21 mouse cellular contexts compared by ENCODE assay signal in the genomic region with DNA sequence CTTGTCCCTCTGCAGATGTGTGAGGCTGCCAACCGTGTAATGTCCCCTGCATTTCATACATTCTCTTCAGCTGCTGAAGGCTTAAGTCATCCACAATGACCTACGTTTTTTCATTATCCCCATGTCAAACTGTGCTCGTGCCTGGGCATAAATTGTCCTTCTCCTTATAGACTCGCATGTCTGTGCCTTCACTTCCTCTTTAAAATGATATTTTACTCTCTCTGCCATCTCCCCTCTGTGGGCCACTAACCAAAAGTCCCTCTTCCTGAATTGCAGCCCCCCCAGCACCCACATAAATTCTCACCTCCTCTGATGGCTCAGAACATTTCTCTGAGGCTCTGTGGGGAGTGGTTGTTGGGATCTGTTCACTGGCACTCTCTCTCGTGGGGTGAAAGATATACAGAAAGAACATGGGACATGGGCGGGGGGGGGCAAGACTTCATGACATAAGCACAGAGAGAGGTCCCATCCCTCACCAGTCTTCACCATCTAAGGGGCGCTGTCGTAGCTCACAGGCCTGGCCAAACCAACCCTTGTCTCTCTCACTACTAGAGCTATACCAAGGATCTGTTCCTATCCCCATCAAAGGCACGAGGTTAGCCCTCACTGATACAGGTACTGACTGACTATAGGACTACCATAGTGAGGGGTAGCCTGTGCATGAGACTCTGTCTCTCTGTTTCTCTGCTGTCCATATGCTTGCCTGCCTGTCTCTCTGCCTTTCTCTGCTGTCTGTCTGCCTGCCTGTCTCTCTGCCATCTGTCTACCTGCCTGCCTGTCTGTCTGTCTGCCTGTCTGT. TPM values are rescaled to one million over a fixed set of nuclear protein-coding genes. Genes with fewer than 3 reads are reported as not detected.
DNase-seq lines count a peak whose midpoint lies in the region; ATAC-seq lines count a peak whose summit lies in the region.
"Had no signal": no experiment of that assay in that cellular context is flagged by ENCODE, and none has a peak within 500 bp of the region (broad histone marks: within the 10 kb centered on the region; RNA-seq: fewer than 3 reads in every experiment).

No protein-coding gene starts in this region.

- no peak for ATAC-seq in neural tube, embryonic 11.5 days (ENCODE audit: insufficient read depth, low FRiP score, low TSS enrichment)
- no peak; the same call in 1 of the 2 replicates for ATAC-seq in hindbrain, embryonic 15.5 days (ENCODE audit: low FRiP score, low read depth)
- ATAC-seq in midbrain, embryonic 14.5 days (ENCODE audit: low FRiP score, low TSS enrichment): no peak

- no peak overlapping the region for H3K4me3 ChIP-seq in neural tube, embryonic 11.5 days (ENCODE audit: low read depth, low read length)
- H3K4me3 ChIP-seq in hindbrain, embryonic 15.5 days: no peak overlapping the region
- no peak overlapping the region for H3K4me3 ChIP-seq in midbrain, embryonic 14.5 days (replicated peaks; ENCODE audit: low read depth, low read length)
- H3K4me3 ChIP-seq: embryonic facial prominence, embryonic 15.5 days; heart, embryonic 12.5 days; limb, embryonic 12.5 days had no signal

- DNase-seq in neural tube, embryonic 11.5 days (ENCODE audit: low spot score): no peak
- no peak for DNase-seq in neural tube, embryonic 10.5 days (ENCODE audit: extremely low spot score, low spot score)
- DNase-seq in midbrain, embryonic 14.5 days: no peak
- no peak for DNase-seq in frontal cortex, postnatal 10 days (ENCODE audit: low spot score in 2 of 2)
- DNase-seq in embryo, embryonic 9.5 days (ENCODE audit: extremely low spot score): no peak
- no peak for DNase-seq in left cerebral cortex, postnatal 4 days
- DNase-seq in layer of hippocampus, postnatal 14 days (ENCODE audit: low spot score in 2 of 2): no peak
- DNase-seq: cerebellum, postnatal 36 days; gastrocnemius, postnatal 14 days; heart, postnatal 36 days; kidney, adult 11 months; kidney, postnatal 25 days; layer of hippocampus, postnatal 36 days; lung, postnatal 10 days; right cerebral cortex, postnatal 14 days had no signal

- H3K9me3 ChIP-seq in neural tube, embryonic 11.5 days (ENCODE audit: control insufficient read depth, low read length): no peaks in the 10 kb centered on the region
- H3K9me3 ChIP-seq in hindbrain, embryonic 15.5 days: no peaks in the 10 kb centered on the region
- H3K9me3 ChIP-seq in midbrain, embryonic 14.5 days (ENCODE audit: control insufficient read depth, low read length): no peaks in the 10 kb centered on the region
- H3K9me3 ChIP-seq: embryonic facial prominence, embryonic 15.5 days had no signal

- peak overlapping the region; percentile 68 for H3K27ac ChIP-seq in neural tube, embryonic 11.5 days (ENCODE audit: low read depth, low read length)
- H3K27ac ChIP-seq in hindbrain, embryonic 15.5 days (replicated peaks): peak overlapping the region; percentile 9; the same call in 1 of the 2 replicates
- H3K27ac ChIP-seq in midbrain, embryonic 14.5 days (replicated peaks; ENCODE audit: low read depth, low read length): peak overlapping the region; percentile 26; the same call in 1 of the 2 replicates
- H3K27ac ChIP-seq: embryonic facial prominence, embryonic 15.5 days; limb, embryonic 12.5 days; liver, embryonic 14.5 days had no signal

- H3K4me1 ChIP-seq in neural tube, embryonic 11.5 days (ENCODE audit: control insufficient read depth, insufficient read depth, low read length): peaks cover 21% of the 10 kb centered on the region
- peaks cover 29% of the 10 kb centered on the region for H3K4me1 ChIP-seq in hindbrain, embryonic 15.5 days (replicated peaks)
- peaks cover 26% of the 10 kb centered on the region for H3K4me1 ChIP-seq in midbrain, embryonic 14.5 days (ENCODE audit: control insufficient read depth, insufficient read depth, low read length)

- H3K27me3 ChIP-seq in neural tube, embryonic 11.5 days (ENCODE audit: control insufficient read depth, insufficient read depth, low read length): no peaks in the 10 kb centered on the region
- H3K27me3 ChIP-seq in hindbrain, embryonic 15.5 days: peaks cover 5% of the 10 kb centered on the region; the same call in 1 of the 2 replicates
- no peaks in the 10 kb centered on the region for H3K27me3 ChIP-seq in midbrain, embryonic 14.5 days (ENCODE audit: control insufficient read depth, insufficient read depth, low read length)
- H3K27me3 ChIP-seq: embryonic facial prominence, embryonic 15.5 days had no signal

- no peak overlapping the region for H3K9ac ChIP-seq in neural tube, embryonic 11.5 days (ENCODE audit: low read length)
- no peak overlapping the region for H3K9ac ChIP-seq in hindbrain, embryonic 15.5 days
- no peak overlapping the region for H3K9ac ChIP-seq in midbrain, embryonic 14.5 days (replicated peaks; ENCODE audit: low read length)
- H3K9ac ChIP-seq: embryonic facial prominence, embryonic 15.5 days; heart, embryonic 12.5 days; limb, embryonic 12.5 days; liver, embryonic 14.5 days had no signal

- intact Hi-C loops in left cerebral cortex, postnatal 4 days (cut with DNase I): no loop called here

- H3K36me3 ChIP-seq in neural tube, embryonic 11.5 days (ENCODE audit: control insufficient read depth, insufficient read depth, low read length): no peaks in the 10 kb centered on the region
- H3K36me3 ChIP-seq in hindbrain, embryonic 15.5 days: no peaks in the 10 kb centered on the region
- no peaks in the 10 kb centered on the region for H3K36me3 ChIP-seq in midbrain, embryonic 14.5 days (ENCODE audit: control insufficient read depth, insufficient read depth, low read length)
- H3K36me3 ChIP-seq: embryonic facial prominence, embryonic 15.5 days; heart, embryonic 12.5 days; limb, embryonic 12.5 days had no signal

- no peak overlapping the region for H3K4me2 ChIP-seq in neural tube, embryonic 11.5 days (ENCODE audit: low read depth)
- H3K4me2 ChIP-seq in hindbrain, embryonic 15.5 days: no peak overlapping the region
- no peak overlapping the region for H3K4me2 ChIP-seq in midbrain, embryonic 14.5 days (ENCODE audit: low read length)
- H3K4me2 ChIP-seq: embryonic facial prominence, embryonic 15.5 days; heart, embryonic 12.5 days had no signal

- WGBS in neural tube, embryonic 11.5 days: 51% methylated on average over 9 of the region's 9 CpGs
- WGBS in hindbrain, embryonic 15.5 days: 47% methylated on average over 9 of the region's 9 CpGs
- WGBS in midbrain, embryonic 14.5 days: 47% methylated on average over 9 of the region's 9 CpGs

RNA-seq across cellular contexts. Expression of gene Nnmt, which starts 56.5 kb away (rescaled TPM):
- 0.76 and 0.82 TPM in 2 replicates for polyA plus RNA-seq in neural tube, embryonic 11.5 days (2014; fragmentation: Nextera tagmentation; extraction: Ambion mirVana)
- 1.5 and 1.6 TPM in 2 replicates for polyA plus RNA-seq in hindbrain, embryonic 15.5 days (2015; fragmentation: Nextera tagmentation; extraction: Ambion mirVana)
- 0.99 and 1.0 TPM in 2 replicates for polyA plus RNA-seq in midbrain, embryonic 14.5 days (2014; fragmentation: Nextera tagmentation; extraction: Ambion mirVana)
- 1 to 10 TPM; 7.2 to 8.2 TPM for total RNA-seq in left cerebral cortex, postnatal 4 days (2021)
- total RNA-seq in layer of hippocampus, postnatal 14 days (2021): 1 to 10 TPM; 2.7 to 4.1 TPM
- total RNA-seq: monocyte, adult 5-6 weeks had no signal

Comparison
In these comparisons a context has a peak if more than half of its experiments do, and no peak if none do; other contexts are left out.
1. H3K27ac ChIP-seq: peak in every context shown above with its lines; median percentile 68 in neural tube, embryonic 11.5 days; 26 in midbrain, embryonic 14.5 days; 9 in hindbrain, embryonic 15.5 days.